Mouse (Mus musculus) layer of hippocampus, postnatal 14 days (tissue): ENCODE data around the gene Cacnb3. TPM values are rescaled to one million over a fixed set of nuclear protein-coding genes. Genes with fewer than 3 reads are reported as not detected.
"Not testable (repeated sequence)": the region's sequence is repeated elsewhere in the genome, so short reads cannot be mapped to it uniquely, and the experiment has no call there.

Experiments
- DNase-seq, 2 experiments: peaks; one replicate each; pipeline ENCODE4 v3.0.0; 2021 to 2022; ENCODE audit warnings: low spot score in 2 of 2, mixed read lengths in 1 of 2
- long read RNA-seq, 2 experiments: library from polyadenylated mRNA; stranded (forward); transcript quantifications; one replicate each; pipeline ENCODE4 v2.0.0; 2021
- total RNA-seq, 2 experiments: library from RNA; stranded (reverse); gene quantifications; 2 replicates each; pipeline ENCODE4 v1.2.3; 2021

Cacnb3 gene
- total RNA-seq = 100 to 1,000 TPM; 159 to 168 TPM
- long read RNA-seq, experiment 1, partial matches to known transcripts = 9 of 19 reads
- long read RNA-seq, experiment 1, other reads (novel, unspliced or antisense) = 10 of 19 reads
- long read RNA-seq, experiment 2, partial matches to known transcripts = 15 of 17 reads
- long read RNA-seq, experiment 2, other reads (novel, unspliced or antisense) = 2 of 17 reads

- DNase-seq = no peak
Observed at GRCm38 (mm10) chr15:98630540-98630939, at the start of gene Cacnb3. Gene Cacnb3 (plus strand): TSS chr15:98630840.

GRCm38 (mm10) chr15:98582410-98582809 is 48.2 kb upstream of the Cacnb3 start:
- DNase-seq = peak; percentile 27 to 37

GRCm38 (mm10) chr15:98582996-98583395 is 47.6 kb upstream of the Cacnb3 start:
- no peak for DNase-seq

- no peak for DNase-seq
Observed at GRCm38 (mm10) chr15:98585421-98585820, 45.2 kb upstream of the Cacnb3 start.

- DNase-seq = not testable (repeated sequence)
Observed at GRCm38 (mm10) chr15:98586141-98586540, 44.5 kb upstream of the Cacnb3 start.

- DNase-seq = no peak
Observed at GRCm38 (mm10) chr15:98587751-98588150, 42.9 kb upstream of the Cacnb3 start.

- no peak for DNase-seq
Observed at GRCm38 (mm10) chr15:98589640-98590336, 40.9 kb upstream of the Cacnb3 start.

- DNase-seq = no peak
Observed at GRCm38 (mm10) chr15:98591396-98591795, 39.2 kb upstream of the Cacnb3 start.

- DNase-seq = no peak
Observed at GRCm38 (mm10) chr15:98594193-98594592, 36.4 kb upstream of the Cacnb3 start.

GRCm38 (mm10) chr15:98595049-98595448 is 35.6 kb upstream of the Cacnb3 start:
- DNase-seq = no peak

GRCm38 (mm10) chr15:98596609-98597008 is 34.0 kb upstream of the Cacnb3 start:
- no peak for DNase-seq

- no peak for DNase-seq
Observed at GRCm38 (mm10) chr15:98600036-98600709, 30.5 kb upstream of the Cacnb3 start.

GRCm38 (mm10) chr15:98601832-98602190 is 28.8 kb upstream of the Cacnb3 start:
- DNase-seq = no peak

- no peak for DNase-seq
Observed at GRCm38 (mm10) chr15:98602191-98602881, 28.3 kb upstream of the Cacnb3 start.

- DNase-seq = no peak
Observed at GRCm38 (mm10) chr15:98602921-98603458, 27.6 kb upstream of the Cacnb3 start.

- DNase-seq = no peak
Observed at GRCm38 (mm10) chr15:98604041-98604575, 26.5 kb upstream of the Cacnb3 start.

- no peak for DNase-seq
Observed at GRCm38 (mm10) chr15:98606051-98606536, 24.5 kb upstream of the Cacnb3 start.

- DNase-seq = no peak
Observed at GRCm38 (mm10) chr15:98606739-98607138, 23.9 kb upstream of the Cacnb3 start.

GRCm38 (mm10) chr15:98607557-98607956 is 23.1 kb upstream of the Cacnb3 start:
- no peak for DNase-seq

- DNase-seq = no peak
Observed at GRCm38 (mm10) chr15:98608058-98608783, 22.4 kb upstream of the Cacnb3 start.
